Mouse (Mus musculus) lung, adult 2 months (tissue): ENCODE results near the gene Ybey.

ENCODE experiments used
- CTCF ChIP-seq: fragments of 200-500 bp; IDR thresholded peaks from 2 replicates; pipeline ENCODE4 v1.5.1; 2011; ENCODE audit warnings: mild to moderate bottlenecking, low read length, control low read depth; ENCODE audit not compliant: insufficient read depth
- POLR2A ChIP-seq: fragments of 200-500 bp; IDR thresholded peaks from 2 replicates; pipeline ENCODE4 v1.6.1; 2011; ENCODE audit warnings: low read depth, mild to moderate bottlenecking, control low read depth, low read length, borderline replicate concordance; ENCODE audit errors: extremely low read depth

- TF ChIP-seq CTCF (no peak), POLR2A (no peak)
Observed at GRCm38 (mm10) chr10:76462721-76463120, 6.2 kb downstream of the Ybey start.
